Mouse (Mus musculus): ENCODE data around the gene Galnt14. TPM values are rescaled to one million over a fixed set of nuclear protein-coding genes. Genes with fewer than 3 reads are reported as not detected.

Galnt14 gene
- total RNA-seq, 2 experiments from 2014 or later = not detected

GRCm38 (mm10) chr17:73504111-73504510, 206.1 kb downstream of the Galnt14 start:
- no peak for DNase-seq

GRCm38 (mm10) chr17:73502613-73503012, 207.6 kb downstream of the Galnt14 start:
- no peak for DNase-seq

GRCm38 (mm10) chr17:73489519-73489918, 220.7 kb downstream of the Galnt14 start:
- no peak for DNase-seq

GRCm38 (mm10) chr17:73487792-73488191, 222.5 kb downstream of the Galnt14 start:
- DNase-seq = peak; percentile 2 to 26

- DNase-seq = no peak
Observed at GRCm38 (mm10) chr17:73487380-73487779, 222.9 kb downstream of the Galnt14 start.

- DNase-seq = no peak
Observed at GRCm38 (mm10) chr17:73477096-73478076, 232.9 kb downstream of the Galnt14 start.

- DNase-seq = no peak
Observed at GRCm38 (mm10) chr17:73474371-73474770, 235.9 kb downstream of the Galnt14 start.

- no peak for DNase-seq
Observed at GRCm38 (mm10) chr17:73473012-73473411, 237.2 kb downstream of the Galnt14 start.

GRCm38 (mm10) chr17:73460874-73461273, 249.4 kb downstream of the Galnt14 start:
- DNase-seq = no peak

- no peak for DNase-seq
Observed at GRCm38 (mm10) chr17:73458741-73459140, 251.5 kb downstream of the Galnt14 start.

GRCm38 (mm10) chr17:73456551-73456950, 253.7 kb downstream of the Galnt14 start:
- no peak for DNase-seq

- DNase-seq = no peak
Observed at GRCm38 (mm10) chr17:73453646-73454045, 256.6 kb downstream of the Galnt14 start.

GRCm38 (mm10) chr17:73452151-73452760, 258.0 kb downstream of the Galnt14 start:
- no peak for DNase-seq

- DNase-seq = no peak
Observed at GRCm38 (mm10) chr17:73449104-73449503, 261.1 kb downstream of the Galnt14 start.

Other genes starting within 250 kb of the Galnt14 start
- gene Ehd3, start 93.7 kb upstream of the Galnt14 start, total RNA-seq (2021) = 1 to 10 TPM; 2.8 to 5.3 TPM
- gene Xdh, start 239.7 kb upstream of the Galnt14 start, total RNA-seq (2021) = 100 to 1,000 TPM; 131 to 165 TPM

All from heart, adult 18-20 months (tissue).